Mouse (Mus musculus): ENCODE data around the gene Gphb5. TPM values are rescaled to one million over a fixed set of nuclear protein-coding genes. Genes with fewer than 3 reads are reported as not detected.

The Gphb5 gene
- not detected for total RNA-seq (2023)

GRCm38 (mm10) chr12:75416681-75417080 is at the start of gene Gphb5:
Gene Gphb5 (minus strand): TSS chr12:75416781.

Other genes with a start within 250 kb of the Gphb5 start
- gene Kcnh5, start 239.4 kb downstream of the Gphb5 start, total RNA-seq (2023): 0.28 TPM
- gene Rhoj, start 108.5 kb downstream of the Gphb5 start, total RNA-seq (2023): not detected
- gene Ppp2r5e, start 179.5 kb upstream of the Gphb5 start, total RNA-seq (2023): 65.2 TPM